Mouse (Mus musculus): Measurements from ENCODE around the gene Slc10a1. TPM values are rescaled to one million over a fixed set of nuclear protein-coding genes. Genes with fewer than 3 reads are reported as not detected.

Gene Slc10a1
- polyA plus RNA-seq (2014; fragmentation: Nextera tagmentation; extraction: Ambion mirVana): 0.20 TPM in 1 of 2 replicates, not detected in the other

GRCm38 (mm10) chr12:80968605-80969004, at the start of gene Slc10a1:
Slc10a1 (minus strand) TSS chr12:80968705.
- no peak within 1 kb of the TSS for H3K4me3 ChIP-seq (ENCODE audit: low read depth, low read length)
- no peaks in the 10 kb centered on the region for H3K27me3 ChIP-seq (ENCODE audit: control insufficient read depth, insufficient read depth, low read length)
- no peak within 1 kb of the TSS for H3K27ac ChIP-seq (replicated peaks; ENCODE audit: low read depth, low read length)
- ATAC-seq (replicated peaks; ENCODE audit: insufficient number of reproducible peaks, low FRiP score, low TSS enrichment, low read depth): no peak
- H3K4me1 ChIP-seq (ENCODE audit: control insufficient read depth, insufficient read depth, low read length): no peaks in the 10 kb centered on the region
- no peak within 1 kb of the TSS for H3K9ac ChIP-seq (replicated peaks; ENCODE audit: low read length)
- no peaks in the 10 kb centered on the region for H3K36me3 ChIP-seq (replicated peaks; ENCODE audit: control insufficient read depth, insufficient read depth, low read depth, low read length)
- DNase-seq (ENCODE audit: low spot score): no peak
- 88% methylated on average over 5 of the region's 5 CpGs for WGBS
- H3K9me3 ChIP-seq (replicated peaks; ENCODE audit: control insufficient read depth, low read length): no peaks in the 10 kb centered on the region
- no peak within 1 kb of the TSS for H3K4me2 ChIP-seq (ENCODE audit: low read depth, low read length)

- H3K27me3 ChIP-seq (ENCODE audit: control insufficient read depth, insufficient read depth, low read length): no peaks in the 10 kb centered on the region
- ATAC-seq (replicated peaks; ENCODE audit: insufficient number of reproducible peaks, low FRiP score, low TSS enrichment, low read depth): no peak
- no peak overlapping the region for H3K9ac ChIP-seq (replicated peaks; ENCODE audit: low read length)
- 89% methylated on average over 12 of the region's 12 CpGs for WGBS
- H3K27ac ChIP-seq (replicated peaks; ENCODE audit: low read depth, low read length): no peak overlapping the region
- H3K4me3 ChIP-seq (ENCODE audit: low read depth, low read length): no peak overlapping the region
- H3K9me3 ChIP-seq (replicated peaks; ENCODE audit: control insufficient read depth, low read length): no peaks in the 10 kb centered on the region
- no peak for DNase-seq (ENCODE audit: low spot score)
- H3K4me2 ChIP-seq (ENCODE audit: low read depth, low read length): no peak overlapping the region
- H3K36me3 ChIP-seq (replicated peaks; ENCODE audit: control insufficient read depth, insufficient read depth, low read depth, low read length): no peaks in the 10 kb centered on the region
- H3K4me1 ChIP-seq (ENCODE audit: control insufficient read depth, insufficient read depth, low read length): no peaks in the 10 kb centered on the region
Measured at GRCm38 (mm10) chr12:81017624-81018023, 49.1 kb upstream of the Slc10a1 start.

GRCm38 (mm10) chr12:81013496-81013895, 45.0 kb upstream of the Slc10a1 start:
- ATAC-seq (replicated peaks; ENCODE audit: insufficient number of reproducible peaks, low FRiP score, low TSS enrichment, low read depth) (no peak), DNase-seq (ENCODE audit: low spot score) (no peak)
- Histone ChIP-seq H3K27ac (replicated peaks; ENCODE audit: low read depth, low read length) (no peak overlapping the region), H3K4me2 (ENCODE audit: low read depth, low read length) (no peak overlapping the region), H3K4me1 (ENCODE audit: control insufficient read depth, insufficient read depth, low read length) (no peaks in the 10 kb centered on the region), H3K36me3 (replicated peaks; ENCODE audit: control insufficient read depth, insufficient read depth, low read depth, low read length) (no peaks in the 10 kb centered on the region), H3K4me3 (ENCODE audit: low read depth, low read length) (no peak overlapping the region), H3K9me3 (replicated peaks; ENCODE audit: control insufficient read depth, low read length) (no peaks in the 10 kb centered on the region), H3K9ac (replicated peaks; ENCODE audit: low read length) (no peak overlapping the region), H3K27me3 (ENCODE audit: control insufficient read depth, insufficient read depth, low read length) (no peaks in the 10 kb centered on the region)
- WGBS: 74% methylated on average over 11 of the region's 11 CpGs

GRCm38 (mm10) chr12:81011994-81012393, 43.5 kb upstream of the Slc10a1 start:
- Histone ChIP-seq H3K9me3 (replicated peaks; ENCODE audit: control insufficient read depth, low read length) (no peaks in the 10 kb centered on the region), H3K4me3 (ENCODE audit: low read depth, low read length) (no peak overlapping the region), H3K4me1 (ENCODE audit: control insufficient read depth, insufficient read depth, low read length) (no peaks in the 10 kb centered on the region), H3K27me3 (ENCODE audit: control insufficient read depth, insufficient read depth, low read length) (no peaks in the 10 kb centered on the region), H3K4me2 (ENCODE audit: low read depth, low read length) (no peak overlapping the region), H3K36me3 (replicated peaks; ENCODE audit: control insufficient read depth, insufficient read depth, low read depth, low read length) (no peaks in the 10 kb centered on the region), H3K9ac (replicated peaks; ENCODE audit: low read length) (no peak overlapping the region), H3K27ac (replicated peaks; ENCODE audit: low read depth, low read length) (no peak overlapping the region)
- 83% methylated on average over 2 of the region's 2 CpGs for WGBS
- ATAC-seq (replicated peaks; ENCODE audit: insufficient number of reproducible peaks, low FRiP score, low TSS enrichment, low read depth) (no peak), DNase-seq (ENCODE audit: low spot score) (no peak)

GRCm38 (mm10) chr12:81009813-81010212, 41.3 kb upstream of the Slc10a1 start:
- no peaks in the 10 kb centered on the region for H3K4me1 ChIP-seq (ENCODE audit: control insufficient read depth, insufficient read depth, low read length)
- H3K27me3 ChIP-seq (ENCODE audit: control insufficient read depth, insufficient read depth, low read length): no peaks in the 10 kb centered on the region
- H3K9ac ChIP-seq (replicated peaks; ENCODE audit: low read length): 0 out of 2 replicates have a peak overlapping the region, but pooled peaks have one; percentile 2
- peak overlapping the region; percentile 39; the same call in 1 of the 2 replicates for H3K27ac ChIP-seq (replicated peaks; ENCODE audit: low read depth, low read length)
- DNase-seq (ENCODE audit: low spot score) (peak; percentile 84), ATAC-seq (replicated peaks; ENCODE audit: insufficient number of reproducible peaks, low FRiP score, low TSS enrichment, low read depth) (peak; percentile 88)
- 0% methylated on average over 3 of the region's 3 CpGs for WGBS
- H3K4me2 ChIP-seq (ENCODE audit: low read depth, low read length): no peak overlapping the region
- no peaks in the 10 kb centered on the region for H3K36me3 ChIP-seq (replicated peaks; ENCODE audit: control insufficient read depth, insufficient read depth, low read depth, low read length)
- no peak overlapping the region for H3K4me3 ChIP-seq (ENCODE audit: low read depth, low read length)
- no peaks in the 10 kb centered on the region for H3K9me3 ChIP-seq (replicated peaks; ENCODE audit: control insufficient read depth, low read length)

GRCm38 (mm10) chr12:81002841-81003635, 34.5 kb upstream of the Slc10a1 start:
- no peak for ATAC-seq (replicated peaks; ENCODE audit: insufficient number of reproducible peaks, low FRiP score, low TSS enrichment, low read depth)
- WGBS: 12% methylated on average over 13 of the region's 13 CpGs
- H3K4me3 ChIP-seq (ENCODE audit: low read depth, low read length): no peak overlapping the region
- no peaks in the 10 kb centered on the region for H3K27me3 ChIP-seq (ENCODE audit: control insufficient read depth, insufficient read depth, low read length)
- no peak overlapping the region for H3K4me2 ChIP-seq (ENCODE audit: low read depth, low read length)
- H3K36me3 ChIP-seq (replicated peaks; ENCODE audit: control insufficient read depth, insufficient read depth, low read depth, low read length): no peaks in the 10 kb centered on the region
- no peaks in the 10 kb centered on the region for H3K9me3 ChIP-seq (replicated peaks; ENCODE audit: control insufficient read depth, low read length)
- peaks cover 3% of the 10 kb centered on the region for H3K4me1 ChIP-seq (ENCODE audit: control insufficient read depth, insufficient read depth, low read length)
- peak; percentile 56 for DNase-seq (ENCODE audit: low spot score)
- H3K9ac ChIP-seq (replicated peaks; ENCODE audit: low read length): no peak overlapping the region
- H3K27ac ChIP-seq (replicated peaks; ENCODE audit: low read depth, low read length): no peak overlapping the region

GRCm38 (mm10) chr12:81000924-81001323, 32.4 kb upstream of the Slc10a1 start:
- Histone ChIP-seq H3K36me3 (replicated peaks; ENCODE audit: control insufficient read depth, insufficient read depth, low read depth, low read length) (no peaks in the 10 kb centered on the region), H3K4me2 (ENCODE audit: low read depth, low read length) (no peak overlapping the region), H3K9me3 (replicated peaks; ENCODE audit: control insufficient read depth, low read length) (no peaks in the 10 kb centered on the region), H3K4me1 (ENCODE audit: control insufficient read depth, insufficient read depth, low read length) (peaks cover 3% of the 10 kb centered on the region), H3K27me3 (ENCODE audit: control insufficient read depth, insufficient read depth, low read length) (no peaks in the 10 kb centered on the region), H3K27ac (replicated peaks; ENCODE audit: low read depth, low read length) (no peak overlapping the region), H3K4me3 (ENCODE audit: low read depth, low read length) (no peak overlapping the region), H3K9ac (replicated peaks; ENCODE audit: low read length) (no peak overlapping the region)
- ATAC-seq (replicated peaks; ENCODE audit: insufficient number of reproducible peaks, low FRiP score, low TSS enrichment, low read depth) (no peak), DNase-seq (ENCODE audit: low spot score) (no peak)
- 79% methylated on average over 4 of the region's 4 CpGs for WGBS

- Histone ChIP-seq H3K4me2 (ENCODE audit: low read depth, low read length) (peak overlapping the region; percentile 31), H3K4me1 (ENCODE audit: control insufficient read depth, insufficient read depth, low read length) (peaks cover 3% of the 10 kb centered on the region), H3K9ac (replicated peaks; ENCODE audit: low read length) (peak overlapping the region; percentile 32), H3K36me3 (replicated peaks; ENCODE audit: control insufficient read depth, insufficient read depth, low read depth, low read length) (no peaks in the 10 kb centered on the region), H3K27me3 (ENCODE audit: control insufficient read depth, insufficient read depth, low read length) (no peaks in the 10 kb centered on the region), H3K9me3 (replicated peaks; ENCODE audit: control insufficient read depth, low read length) (no peaks in the 10 kb centered on the region), H3K27ac (replicated peaks; ENCODE audit: low read depth, low read length) (peak overlapping the region; percentile 22; the same call in 1 of the 2 replicates), H3K4me3 (ENCODE audit: low read depth, low read length) (peak overlapping the region; percentile 17)
- WGBS: 2% methylated on average over 33 of the region's 33 CpGs
- DNase-seq (ENCODE audit: low spot score) (peak; percentile 74), ATAC-seq (replicated peaks; ENCODE audit: insufficient number of reproducible peaks, low FRiP score, low TSS enrichment, low read depth) (peak; percentile 75)
Measured at GRCm38 (mm10) chr12:80998528-80999221, 30.2 kb upstream of the Slc10a1 start.

Measured in embryonic facial prominence, embryonic 11.5 days (tissue).